ENCODE assay signal across 30 mouse cellular contexts in the genomic region with DNA sequence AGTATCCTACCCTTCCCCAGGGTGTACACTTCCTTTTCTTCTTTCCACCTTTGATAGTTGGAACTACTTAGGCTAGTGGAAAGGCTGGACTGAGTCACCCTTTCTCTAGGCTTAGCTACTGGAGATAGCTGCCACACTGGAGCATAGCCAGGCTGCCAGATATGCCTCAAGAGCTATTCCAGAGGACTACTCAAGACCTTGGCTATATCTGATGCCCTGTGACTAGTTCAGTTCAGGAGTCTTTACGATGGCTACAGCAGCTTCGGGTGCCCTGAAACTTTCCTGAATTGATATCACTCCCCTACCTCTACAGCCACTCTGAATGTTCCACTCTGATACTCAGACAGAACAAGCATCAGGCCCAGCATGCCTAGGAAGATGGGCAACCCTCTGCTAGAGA. TPM values are rescaled to one million over a fixed set of nuclear protein-coding genes. Genes with fewer than 3 reads are reported as not detected.
A peak's percentile ranks its signal among the peaks of the same experiment; 100 is the strongest.
DNase-seq lines count a peak whose midpoint lies in the region; ATAC-seq and TF ChIP-seq lines count a peak whose summit lies in the region.
"Had no signal": no experiment of that assay in that cellular context is flagged by ENCODE, and none has a peak within 500 bp of the region (broad histone marks: within the 10 kb centered on the region; RNA-seq: fewer than 3 reads in every experiment).

No protein-coding gene starts in this region.

- H3K36me3 ChIP-seq in heart, embryonic 11.5 days (ENCODE audit: control insufficient read depth, insufficient read depth, low read length) = no peaks in the 10 kb centered on the region
- H3K36me3 ChIP-seq in MEL (ENCODE audit: control insufficient read depth in 1 of 2, insufficient read depth in 2 of 2, low read length in 2 of 2) = peaks cover 0 to 46% of the 10 kb centered on the region in 2 experiments; a peak in 2 of 4 replicates
- no peaks in the 10 kb centered on the region for H3K36me3 ChIP-seq in liver, embryonic 12.5 days
- no peaks in the 10 kb centered on the region for H3K36me3 ChIP-seq in liver, postnatal 0 days (replicated peaks; ENCODE audit: insufficient read depth, low read length)
- no peaks in the 10 kb centered on the region for H3K36me3 ChIP-seq in midbrain, embryonic 14.5 days (ENCODE audit: control insufficient read depth, insufficient read depth, low read length)
- H3K36me3 ChIP-seq: embryonic facial prominence, embryonic 15.5 days; forebrain, embryonic 10.5 days; heart, embryonic 12.5 days; hindbrain, embryonic 10.5 days; hindbrain, embryonic 15.5 days had no signal

- no peak for ATAC-seq in heart, embryonic 11.5 days (replicated peaks; ENCODE audit: insufficient number of reproducible peaks, low FRiP score, low TSS enrichment)
- ATAC-seq in liver, embryonic 12.5 days = peak; percentile 8
- no peak for ATAC-seq in liver, postnatal 0 days
- ATAC-seq in midbrain, embryonic 14.5 days (ENCODE audit: low FRiP score, low TSS enrichment) = no peak
- ATAC-seq: forebrain, embryonic 14.5 days had no signal

- no peak overlapping the region for H3K9ac ChIP-seq in heart, embryonic 11.5 days (ENCODE audit: low read depth, low read length)
- peak overlapping the region; percentile 57 for H3K9ac ChIP-seq in MEL (ENCODE audit: control insufficient read depth, low read depth, low read length, poor library complexity, severe bottlenecking)
- no peak overlapping the region for H3K9ac ChIP-seq in liver, embryonic 12.5 days
- H3K9ac ChIP-seq in liver, postnatal 0 days (replicated peaks) = no peak overlapping the region
- no peak overlapping the region for H3K9ac ChIP-seq in midbrain, embryonic 14.5 days (replicated peaks; ENCODE audit: low read length)
- H3K9ac ChIP-seq: embryonic facial prominence, embryonic 15.5 days; heart, embryonic 12.5 days; hindbrain, embryonic 15.5 days had no signal

- WGBS in heart, embryonic 11.5 days (ENCODE audit: insufficient replicate concordance) = 62% methylated on average over 2 of the region's 2 CpGs
- 31% methylated on average over 2 of the region's 2 CpGs for WGBS in liver, embryonic 12.5 days (ENCODE audit: insufficient replicate concordance)
- WGBS in liver, postnatal 0 days (ENCODE audit: insufficient replicate concordance) = 61% methylated on average over 2 of the region's 2 CpGs
- WGBS in lung, adult 2 months = 79% methylated on average over 2 of the region's 2 CpGs
- 98% methylated on average over 2 of the region's 2 CpGs for WGBS in midbrain, embryonic 14.5 days

- H3K4me2 ChIP-seq in heart, embryonic 11.5 days = no peak overlapping the region
- H3K4me2 ChIP-seq in liver, embryonic 12.5 days = no peak overlapping the region
- H3K4me2 ChIP-seq in liver, postnatal 0 days (ENCODE audit: low read depth, low read length) = no peak overlapping the region
- H3K4me2 ChIP-seq in midbrain, embryonic 14.5 days (ENCODE audit: low read length) = no peak overlapping the region
- H3K4me2 ChIP-seq: embryonic facial prominence, embryonic 15.5 days; heart, embryonic 12.5 days; hindbrain, embryonic 15.5 days had no signal

- no peak for TF ChIP-seq EP300 in MEL (IDR thresholded peaks at IDR 0.05; ENCODE audit: low read depth in 1 of 2, low read length in 2 of 2)
- no peak for TF ChIP-seq EP300 in liver, postnatal 0 days (IDR thresholded peaks at IDR 0.05; ENCODE audit: low read depth)

- TF ChIP-seq CTCF in MEL (IDR thresholded peaks at IDR 0.05 in 2 of 3, conservative IDR thresholded peaks at IDR 0.05 in 1 of 3; ENCODE audit: control insufficient read depth in 1 of 3, insufficient read depth in 1 of 3, low read depth in 2 of 3, low read length in 3 of 3, poor library complexity in 1 of 3, severe bottlenecking in 1 of 3) = no peak
- no peak for TF ChIP-seq CTCF in liver, postnatal 0 days (IDR thresholded peaks at IDR 0.05; ENCODE audit: low read depth)
- TF ChIP-seq CTCF in lung, adult 2 months (IDR thresholded peaks at IDR 0.05; ENCODE audit: insufficient read depth, low read length) = no peak

- TF ChIP-seq POLR2A in MEL (IDR thresholded peaks at IDR 0.05; ENCODE audit: control insufficient read depth in 1 of 2, insufficient read depth in 1 of 2, low read depth in 1 of 2, low read length in 2 of 2, poor library complexity in 1 of 2) = no peak
- TF ChIP-seq POLR2A in lung, adult 2 months (IDR thresholded peaks at IDR 0.05; ENCODE audit: borderline replicate concordance, extremely low read depth, low read depth, low read length) = no peak

- H3K27me3 ChIP-seq in heart, embryonic 11.5 days (ENCODE audit: control insufficient read depth, insufficient read depth, low read length) = peaks cover 17% of the 10 kb centered on the region
- no peaks in the 10 kb centered on the region for H3K27me3 ChIP-seq in MEL (ENCODE audit: control insufficient read depth in 1 of 2, insufficient read depth in 2 of 2, low read length in 2 of 2)
- no peaks in the 10 kb centered on the region for H3K27me3 ChIP-seq in liver, embryonic 12.5 days (replicated peaks)
- no peaks in the 10 kb centered on the region for H3K27me3 ChIP-seq in liver, postnatal 0 days (ENCODE audit: insufficient read depth, low read length)
- H3K27me3 ChIP-seq in midbrain, embryonic 14.5 days (ENCODE audit: control insufficient read depth, insufficient read depth, low read length) = no peaks in the 10 kb centered on the region
- H3K27me3 ChIP-seq: embryonic facial prominence, embryonic 15.5 days; hindbrain, embryonic 15.5 days had no signal

- no peaks in the 10 kb centered on the region for H3K4me1 ChIP-seq in heart, embryonic 11.5 days (ENCODE audit: control insufficient read depth, insufficient read depth, low read length)
- peaks cover 27 to 33% of the 10 kb centered on the region in 2 experiments for H3K4me1 ChIP-seq in MEL (ENCODE audit: control insufficient read depth in 1 of 2, insufficient read depth in 2 of 2, low read length in 2 of 2)
- peaks cover 34% of the 10 kb centered on the region for H3K4me1 ChIP-seq in liver, embryonic 12.5 days
- H3K4me1 ChIP-seq in liver, postnatal 0 days (ENCODE audit: insufficient read depth) = peaks cover 14% of the 10 kb centered on the region
- H3K4me1 ChIP-seq in lung, adult 2 months (ENCODE audit: control insufficient read depth, insufficient read depth, low read length) = 0 out of 2 replicates have a peak, but pooled peaks cover 2% of the 10 kb centered on the region
- peaks cover 9% of the 10 kb centered on the region; the same call in 1 of the 2 replicates for H3K4me1 ChIP-seq in midbrain, embryonic 14.5 days (ENCODE audit: control insufficient read depth, insufficient read depth, low read length)
- H3K4me1 ChIP-seq: embryonic facial prominence, embryonic 15.5 days had no signal

- H3K4me3 ChIP-seq in heart, embryonic 11.5 days (ENCODE audit: low read depth, low read length) = no peak overlapping the region
- H3K4me3 ChIP-seq in MEL (ENCODE audit: control insufficient read depth in 1 of 2, insufficient read depth in 1 of 2, low read depth in 2 of 2, low read length in 2 of 2) = peak overlapping the region; percentile 21 to 22
- H3K4me3 ChIP-seq in liver, embryonic 12.5 days = no peak overlapping the region
- no peak overlapping the region for H3K4me3 ChIP-seq in liver, postnatal 0 days (ENCODE audit: low read depth, low read length)
- no peak overlapping the region for H3K4me3 ChIP-seq in lung, adult 2 months (replicated peaks; ENCODE audit: extremely low read depth, low read depth, low read length)
- no peak overlapping the region for H3K4me3 ChIP-seq in midbrain, embryonic 14.5 days (replicated peaks; ENCODE audit: low read depth, low read length)
- H3K4me3 ChIP-seq: embryonic facial prominence, embryonic 15.5 days; erythroblast, embryonic 14.5 days; forebrain, embryonic 10.5 days; heart, adult 2 months; heart, embryonic 12.5 days; hindbrain, embryonic 10.5 days; hindbrain, embryonic 15.5 days had no signal

- no peak overlapping the region for H3K27ac ChIP-seq in heart, embryonic 11.5 days (ENCODE audit: low read depth, low read length)
- H3K27ac ChIP-seq in MEL (ENCODE audit: control insufficient read depth, low read depth, low read length) = peak overlapping the region; percentile 94
- H3K27ac ChIP-seq in liver, embryonic 12.5 days = peak overlapping the region; percentile 74
- H3K27ac ChIP-seq in liver, postnatal 0 days (ENCODE audit: low read depth) = 0 out of 2 replicates have a peak overlapping the region, but pooled peaks have one; percentile 2
- no peak overlapping the region for H3K27ac ChIP-seq in midbrain, embryonic 14.5 days (replicated peaks; ENCODE audit: low read depth, low read length)
- H3K27ac ChIP-seq: embryonic facial prominence, embryonic 15.5 days; forebrain, embryonic 10.5 days; heart, adult 2 months; hindbrain, embryonic 10.5 days; hindbrain, embryonic 15.5 days had no signal

- TF ChIP-seq RAD21 in MEL (IDR thresholded peaks at IDR 0.05; ENCODE audit: low read depth, low read length) = no peak

- peak; percentile 83 for DNase-seq in heart, adult 11 months
- peak; percentile 96 for DNase-seq in MEL (ENCODE audit: low read depth, low spot score)
- no peak for DNase-seq in liver, postnatal 0 days
- no peak for DNase-seq in lung, adult 2 months
- DNase-seq in midbrain, embryonic 14.5 days = no peak
- DNase-seq in thymus, postnatal 25 days = no peak
- DNase-seq: adrenal gland, adult 8-10 months; adrenal gland, postnatal 36 days; cerebellum, adult 11 months; cerebellum, adult 8-10 months; cerebellum, postnatal 14 days; embryo, embryonic 11 days; heart, adult 2 months had no signal

- no peaks in the 10 kb centered on the region for H3K9me3 ChIP-seq in heart, embryonic 11.5 days (replicated peaks; ENCODE audit: control insufficient read depth, low read length)
- H3K9me3 ChIP-seq in MEL (replicated peaks; ENCODE audit: insufficient read depth, low read length) = no peaks in the 10 kb centered on the region
- no peaks in the 10 kb centered on the region for H3K9me3 ChIP-seq in liver, embryonic 12.5 days (replicated peaks)
- H3K9me3 ChIP-seq in liver, postnatal 0 days (ENCODE audit: low read length) = no peaks in the 10 kb centered on the region
- H3K9me3 ChIP-seq in midbrain, embryonic 14.5 days (ENCODE audit: control insufficient read depth, low read length) = no peaks in the 10 kb centered on the region
- H3K9me3 ChIP-seq: embryonic facial prominence, embryonic 15.5 days; forebrain, embryonic 10.5 days; heart, embryonic 12.5 days; hindbrain, embryonic 10.5 days; hindbrain, embryonic 15.5 days had no signal

- H3K79me2 ChIP-seq in MEL (ENCODE audit: control insufficient read depth, insufficient read depth, low read length, poor library complexity) = peaks cover 6% of the 10 kb centered on the region

RNA-seq across cellular contexts. Expression of gene Wdr60, which starts 1.9 kb away (rescaled TPM):
- 7.3 and 9.3 TPM in 2 replicates for polyA plus RNA-seq in heart, embryonic 11.5 days (2014; fragmentation: Nextera tagmentation; extraction: Ambion mirVana)
- total RNA-seq in MEL (2012; rRNA removed) = 18.3 and 19.8 TPM in 2 replicates
- polyA plus RNA-seq in MEL (2012; ENCODE audit: insufficient read depth in 1 of 2, insufficient read length in 2 of 2, low read depth in 1 of 2, low replicate concordance in 2 of 2, missing spikeins in 1 of 2) = 10 to 100 TPM in 1 of 2 experiments, not detected in 1; 21.0 TPM
- polyA plus RNA-seq in liver, embryonic 12.5 days (2016; fragmentation: Nextera tagmentation; extraction: Ambion mirVana) = 5.3 and 5.9 TPM in 2 replicates
- 3.2 and 4.2 TPM in 2 replicates for polyA plus RNA-seq in liver, postnatal 0 days (2015; fragmentation: Nextera tagmentation; extraction: Ambion mirVana)
- 5.7 and 7.5 TPM in 2 replicates for polyA plus RNA-seq in lung, adult 2 months (2012; rRNA removed)
- 15.9 and 17.9 TPM in 2 replicates for polyA plus RNA-seq in midbrain, embryonic 14.5 days (2014; fragmentation: Nextera tagmentation; extraction: Ambion mirVana)

RNA-seq across cellular contexts. Expression of gene Gm11027, which starts 10.4 kb away (rescaled TPM):
- polyA plus RNA-seq in heart, embryonic 11.5 days (2014; fragmentation: Nextera tagmentation; extraction: Ambion mirVana) = not detected in 2 replicates
- total RNA-seq in MEL (2012; rRNA removed) = not detected in 2 replicates
- polyA plus RNA-seq in MEL (2012; ENCODE audit: insufficient read depth in 1 of 2, insufficient read length in 2 of 2, low read depth in 1 of 2, low replicate concordance in 2 of 2, missing spikeins in 1 of 2) = not detected
- not detected in 2 replicates for polyA plus RNA-seq in liver, embryonic 12.5 days (2016; fragmentation: Nextera tagmentation; extraction: Ambion mirVana)
- not detected in 2 replicates for polyA plus RNA-seq in liver, postnatal 0 days (2015; fragmentation: Nextera tagmentation; extraction: Ambion mirVana)
- polyA plus RNA-seq in lung, adult 2 months (2012; rRNA removed) = not detected in 2 replicates
- not detected in 2 replicates for polyA plus RNA-seq in midbrain, embryonic 14.5 days (2014; fragmentation: Nextera tagmentation; extraction: Ambion mirVana)
- total RNA-seq: adrenal gland, adult 8-10 months; adrenal gland, postnatal 36 days; CH12.LX; common myeloid progenitor, adult 5-6 weeks; gastrocnemius, adult 8-10 months; gastrocnemius, postnatal 4 days; heart, adult 2 months; heart, postnatal 25 days had no signal
- polyA plus RNA-seq: brain, embryonic 14.5 days; embryonic facial prominence, embryonic 11.5 days; embryonic facial prominence, embryonic 15.5 days; erythroblast, embryonic 14.5 days; forebrain, embryonic 10.5 days; forebrain, embryonic 14.5 days; heart, adult 2 months; heart, embryonic 12.5 days; heart, embryonic 16.5 days; hindbrain, embryonic 10.5 days; hindbrain, embryonic 15.5 days had no signal

RNA-seq across cellular contexts. Expression of gene Esyt2, which starts 16.2 kb away (rescaled TPM):
- 15.7 and 16.6 TPM in 2 replicates for polyA plus RNA-seq in heart, embryonic 11.5 days (2014; fragmentation: Nextera tagmentation; extraction: Ambion mirVana)
- total RNA-seq in MEL (2012; rRNA removed) = 43.2 and 47.5 TPM in 2 replicates
- 10 to 100 TPM; 45.3 to 77.7 TPM for polyA plus RNA-seq in MEL (2012; ENCODE audit: insufficient read depth in 1 of 2, insufficient read length in 2 of 2, low read depth in 1 of 2, low replicate concordance in 2 of 2, missing spikeins in 1 of 2)
- 16.2 and 17.3 TPM in 2 replicates for polyA plus RNA-seq in liver, embryonic 12.5 days (2016; fragmentation: Nextera tagmentation; extraction: Ambion mirVana)
- 4.8 and 5.7 TPM in 2 replicates for polyA plus RNA-seq in liver, postnatal 0 days (2015; fragmentation: Nextera tagmentation; extraction: Ambion mirVana)
- polyA plus RNA-seq in lung, adult 2 months (2012; rRNA removed) = 13.9 and 15.0 TPM in 2 replicates
- polyA plus RNA-seq in midbrain, embryonic 14.5 days (2014; fragmentation: Nextera tagmentation; extraction: Ambion mirVana) = 13.3 and 18.5 TPM in 2 replicates

Comparison
In these comparisons a context has a peak if more than half of its experiments do, and no peak if none do; other contexts are left out.
1. DNase-seq: peak in heart, adult 11 months (single experiment) and MEL (single experiment); none in liver, postnatal 0 days (single experiment), lung, adult 2 months (single experiment), midbrain, embryonic 14.5 days (single experiment) and thymus, postnatal 25 days (single experiment).
2. H3K27ac ChIP-seq: peak in MEL (single experiment), liver, embryonic 12.5 days (single experiment) and liver, postnatal 0 days (single experiment); none in heart, embryonic 11.5 days (single experiment) and midbrain, embryonic 14.5 days (single experiment).
3. H3K4me3 ChIP-seq: peak in MEL (2 of 2); none in heart, embryonic 11.5 days (single experiment), liver, embryonic 12.5 days (single experiment), liver, postnatal 0 days (single experiment), lung, adult 2 months (single experiment) and midbrain, embryonic 14.5 days (single experiment).